Mouse (Mus musculus): ENCODE results near the gene Gatad2a. TPM values are rescaled to one million over a fixed set of nuclear protein-coding genes. Genes with fewer than 3 reads are reported as not detected.
"Not testable (repeated sequence)": the region's sequence is repeated elsewhere in the genome, so short reads cannot be mapped to it uniquely, and the experiment has no call there.

The Gatad2a gene
- total RNA-seq, 2 experiments from 2014 or later, result 25.7 to 30.2 TPM

DNA sequence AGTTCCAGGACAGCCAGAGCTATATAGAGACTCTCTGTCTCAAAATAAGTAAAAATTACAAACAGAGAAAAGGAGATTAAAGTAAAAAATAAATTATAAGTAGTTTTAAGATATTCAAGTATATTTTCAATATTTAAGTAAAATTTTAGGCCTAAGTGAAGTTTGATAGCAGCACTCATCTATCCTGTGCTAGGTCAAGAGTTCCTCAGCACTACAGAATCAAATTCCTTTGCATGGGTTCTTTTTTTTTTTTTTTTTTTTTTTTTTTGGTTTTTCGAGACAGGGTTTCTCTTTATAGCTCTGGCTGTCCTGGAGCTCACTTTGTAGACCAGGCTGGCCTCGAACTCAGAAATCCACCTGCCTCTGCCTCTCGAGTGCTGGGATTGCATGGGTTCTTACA, 53.7 kb downstream of the Gatad2a start:
- ATAC-seq (replicated peaks; ENCODE audit: low FRiP score, poor library complexity, severe bottlenecking), result not testable (repeated sequence)

DNA sequence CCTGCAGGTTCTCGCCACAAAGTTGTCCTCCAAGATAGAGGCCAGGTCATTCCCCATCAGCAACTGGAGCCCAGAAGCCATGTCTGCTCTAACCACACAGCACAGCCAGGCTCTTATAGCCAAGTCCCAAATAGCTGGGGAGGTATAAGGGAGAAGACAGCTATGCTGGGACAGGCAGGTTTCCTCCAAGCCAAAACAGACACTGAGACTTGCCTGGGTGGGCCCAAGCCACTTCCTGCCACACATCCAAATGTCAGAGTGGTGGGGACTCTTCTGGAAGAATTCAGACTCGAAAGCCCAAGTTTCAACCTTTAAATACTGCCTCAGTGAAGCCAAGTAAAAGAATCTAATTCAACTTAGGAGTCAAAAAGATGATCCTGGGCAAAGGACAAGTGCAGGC, 55.8 kb downstream of the Gatad2a start:
- no peak for ATAC-seq (replicated peaks; ENCODE audit: low FRiP score, poor library complexity, severe bottlenecking)

DNA sequence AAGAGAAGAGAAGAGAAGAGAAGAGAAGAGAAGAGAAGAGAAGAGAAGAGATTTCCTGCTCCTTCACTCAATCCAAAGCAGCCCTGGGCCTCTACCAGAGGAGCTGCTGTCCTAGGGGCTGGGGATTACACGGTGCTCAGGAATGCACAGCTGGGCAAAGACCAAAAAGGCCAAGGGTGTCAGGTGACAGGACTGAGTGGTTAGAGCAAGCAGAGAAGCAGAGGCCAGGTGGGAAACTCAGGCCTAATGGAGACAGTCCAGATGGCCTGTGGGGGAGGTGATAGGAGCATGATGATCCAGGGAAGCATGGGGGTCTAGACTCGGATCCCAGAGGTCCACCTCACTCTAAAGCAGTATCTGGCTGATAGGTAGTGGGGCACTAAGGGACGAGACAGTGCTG, 56.6 kb downstream of the Gatad2a start:
- no peak for ATAC-seq (replicated peaks; ENCODE audit: low FRiP score, poor library complexity, severe bottlenecking)

DNA sequence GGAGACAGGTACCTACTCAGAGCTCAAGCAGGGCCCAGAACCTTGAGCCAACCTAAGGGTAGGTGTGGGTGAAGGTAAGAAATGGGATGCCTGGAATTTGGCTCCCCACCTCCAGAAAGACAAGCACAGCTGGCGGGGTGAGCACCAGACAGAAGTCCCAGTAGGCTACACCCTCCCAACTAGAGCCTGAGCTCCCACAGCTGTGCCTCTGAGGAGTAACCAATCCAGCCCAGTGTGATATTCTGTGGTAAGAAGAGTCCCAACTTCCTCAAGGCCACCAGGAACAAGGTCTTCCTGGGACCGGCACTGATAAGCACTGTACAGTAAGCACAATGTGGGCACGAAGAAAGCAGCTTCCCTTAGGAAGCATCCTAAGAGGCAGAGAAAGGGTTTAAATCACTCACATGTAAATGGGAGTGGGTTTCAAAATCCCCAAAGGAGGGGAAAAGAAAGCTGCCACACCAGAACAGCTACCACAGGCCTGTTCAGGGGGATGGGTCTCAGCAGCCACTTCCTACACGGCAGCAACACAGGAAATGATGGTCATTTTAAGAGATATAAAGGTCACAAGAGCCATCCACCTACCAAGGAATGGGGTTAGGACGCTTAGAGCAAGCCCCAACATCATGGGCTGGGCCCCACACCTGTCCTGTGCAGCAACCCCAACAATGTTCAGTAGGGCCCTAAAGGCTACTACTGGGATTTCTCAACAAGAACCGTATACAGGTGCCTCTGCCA, 57.8 kb downstream of the Gatad2a start:
- ATAC-seq (replicated peaks; ENCODE audit: low FRiP score, poor library complexity, severe bottlenecking), result no peak

DNA sequence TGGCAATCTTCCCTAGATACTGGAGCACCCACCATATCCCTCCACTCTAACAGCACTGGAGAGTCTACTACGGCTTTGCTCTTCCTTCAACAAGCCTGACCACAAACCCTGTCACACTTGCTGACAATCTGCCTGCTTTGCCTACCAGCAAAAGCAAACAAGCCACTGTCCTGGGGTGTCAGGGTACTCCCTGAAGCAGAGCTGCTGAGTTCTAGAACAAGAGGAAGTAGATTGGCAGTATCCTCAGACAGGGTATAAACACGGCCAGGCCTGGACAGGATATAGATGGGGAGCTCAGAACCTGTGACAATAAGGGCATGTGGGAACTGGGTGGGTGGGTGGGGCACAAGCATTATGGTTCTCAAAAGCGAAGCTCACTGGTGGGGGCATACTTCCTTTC, 58.7 kb downstream of the Gatad2a start:
- no peak for ATAC-seq (replicated peaks; ENCODE audit: low FRiP score, poor library complexity, severe bottlenecking)

DNA sequence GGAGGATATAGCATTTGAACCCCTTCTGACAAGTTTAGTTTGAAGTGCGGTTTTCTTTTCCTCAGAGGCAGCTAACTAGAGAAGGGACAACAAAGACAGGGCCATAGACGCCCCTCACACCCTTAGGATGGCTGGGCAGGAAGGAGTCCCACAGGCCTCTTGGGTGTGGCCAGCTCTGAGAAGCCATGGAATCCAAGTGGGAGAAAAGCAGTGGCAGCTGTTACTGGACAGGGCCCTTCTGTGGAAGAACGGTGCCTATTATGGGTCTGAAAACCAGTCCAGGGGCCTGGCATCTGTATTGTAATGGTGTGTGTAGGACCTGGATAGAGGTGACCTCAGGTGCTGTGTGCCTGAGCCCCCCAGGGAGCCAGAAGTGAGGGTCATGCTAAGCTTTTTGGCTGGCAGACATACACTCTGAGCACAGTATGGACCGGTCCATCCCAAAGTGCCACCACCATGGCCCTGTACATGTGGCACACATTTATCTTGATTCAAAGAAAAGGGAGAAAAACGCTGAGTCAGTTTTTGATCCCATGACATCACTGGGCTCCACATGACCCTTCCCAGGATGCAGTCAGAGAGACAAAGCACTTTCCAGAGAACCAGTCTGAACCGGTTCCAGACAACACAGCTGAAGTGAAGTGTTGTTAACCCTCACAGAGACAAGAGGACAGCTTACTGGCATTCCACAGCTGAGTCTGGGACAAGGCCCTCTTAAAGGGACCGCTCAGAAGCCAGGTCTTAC, 60.0 kb downstream of the Gatad2a start:
- ATAC-seq (replicated peaks; ENCODE audit: low FRiP score, poor library complexity, severe bottlenecking), result no peak

DNA sequence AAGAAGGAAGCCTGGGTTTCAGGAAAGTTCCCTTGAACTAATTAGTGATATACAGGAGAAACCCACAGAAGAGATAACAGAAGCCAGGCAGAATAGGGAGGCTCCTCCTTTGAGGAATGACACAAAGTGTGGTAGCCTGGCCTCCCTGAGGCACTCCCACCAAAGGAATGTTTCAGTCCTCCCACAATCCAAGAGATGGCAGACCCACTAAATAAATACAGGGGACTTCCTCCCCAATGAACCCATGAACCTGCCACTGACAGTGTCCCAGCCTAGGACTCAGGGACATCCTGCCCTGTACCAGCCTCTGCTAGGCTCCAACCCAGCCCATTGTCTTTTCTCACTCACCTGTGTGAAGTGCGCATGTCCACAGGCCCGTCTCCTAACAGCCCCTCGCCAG, 60.8 kb downstream of the Gatad2a start:
- ATAC-seq (replicated peaks; ENCODE audit: low FRiP score, poor library complexity, severe bottlenecking), result no peak

DNA sequence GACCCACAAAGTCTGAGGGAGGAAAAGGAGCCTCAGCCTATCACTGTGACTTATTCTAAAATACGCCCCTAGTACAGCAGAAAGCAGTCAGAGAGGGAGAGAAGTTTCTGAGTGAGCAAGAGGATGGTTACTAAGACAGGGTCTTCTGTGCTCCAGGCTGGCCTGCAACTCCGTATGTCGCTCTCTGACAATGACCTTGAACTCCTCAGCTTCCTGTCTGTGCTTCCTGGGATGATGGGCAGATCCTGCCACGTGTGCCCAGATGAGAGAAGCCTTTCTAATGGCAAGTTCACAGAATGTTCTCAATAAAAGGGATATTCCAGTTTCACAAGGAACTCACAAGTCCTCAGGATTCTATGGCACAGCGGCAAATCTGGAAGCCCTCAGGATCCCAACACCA, 61.6 kb downstream of the Gatad2a start:
- ATAC-seq (replicated peaks; ENCODE audit: low FRiP score, poor library complexity, severe bottlenecking), result no peak

DNA sequence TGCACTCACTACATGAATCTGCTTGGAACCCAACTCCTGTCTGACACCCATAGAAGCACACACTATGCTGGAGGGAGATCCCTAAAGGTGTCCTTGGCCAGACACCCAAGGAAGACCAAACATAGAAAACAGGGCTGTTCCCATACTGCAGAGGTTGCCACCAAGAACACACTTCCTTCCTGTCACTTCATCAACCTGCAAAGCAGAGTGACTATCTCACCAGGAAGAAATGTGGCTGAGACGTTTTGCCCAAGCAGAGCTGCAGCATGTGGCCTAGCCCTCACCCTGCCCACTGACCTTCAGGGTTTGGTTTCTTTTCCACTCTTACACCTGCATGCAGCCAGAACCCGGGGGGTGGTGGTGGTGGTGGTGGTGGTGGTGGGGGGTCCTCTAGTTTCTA, 62.4 kb downstream of the Gatad2a start:
- no peak for ATAC-seq (replicated peaks; ENCODE audit: low FRiP score, poor library complexity, severe bottlenecking)

DNA sequence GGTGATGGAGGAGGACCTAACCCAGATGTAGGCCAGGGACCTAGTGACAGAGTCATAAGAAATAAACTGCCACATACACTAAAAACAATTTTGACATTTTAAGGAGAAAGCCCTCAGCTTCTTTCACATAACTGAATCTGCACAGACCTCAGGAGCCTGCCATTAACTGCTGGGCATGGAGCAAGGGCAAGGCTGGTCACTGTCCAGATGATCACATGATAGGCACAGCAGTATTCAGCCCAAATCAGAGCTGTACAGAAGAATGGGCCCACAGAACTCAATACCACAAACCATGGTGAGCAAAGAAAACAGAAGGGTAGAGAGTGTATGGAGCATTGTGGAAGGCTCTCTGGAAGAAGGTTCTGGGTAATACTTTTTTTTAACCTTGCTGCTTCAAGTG, 69.3 kb downstream of the Gatad2a start:
- ATAC-seq (replicated peaks; ENCODE audit: low FRiP score, poor library complexity, severe bottlenecking), result no peak

DNA sequence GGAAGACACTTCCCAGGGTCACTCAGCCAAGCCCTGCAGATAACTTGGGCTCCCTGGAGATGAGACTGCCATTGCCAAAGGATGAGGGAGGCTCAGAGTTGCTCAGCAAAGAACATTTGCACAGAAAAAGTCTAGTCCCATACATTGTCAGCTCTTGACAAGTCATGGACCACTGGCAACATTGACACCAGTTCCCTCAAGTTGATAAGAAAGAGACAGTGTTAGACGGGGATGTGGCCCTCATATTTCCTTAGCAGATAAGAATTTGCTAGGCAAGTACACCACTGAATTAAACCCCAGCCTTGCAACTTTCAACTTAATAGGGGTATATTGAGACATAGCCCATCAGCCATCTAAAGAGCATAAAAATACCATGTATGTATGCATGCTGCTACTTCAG, 72.2 kb downstream of the Gatad2a start:
- ATAC-seq (replicated peaks; ENCODE audit: low FRiP score, poor library complexity, severe bottlenecking), result no peak

DNA sequence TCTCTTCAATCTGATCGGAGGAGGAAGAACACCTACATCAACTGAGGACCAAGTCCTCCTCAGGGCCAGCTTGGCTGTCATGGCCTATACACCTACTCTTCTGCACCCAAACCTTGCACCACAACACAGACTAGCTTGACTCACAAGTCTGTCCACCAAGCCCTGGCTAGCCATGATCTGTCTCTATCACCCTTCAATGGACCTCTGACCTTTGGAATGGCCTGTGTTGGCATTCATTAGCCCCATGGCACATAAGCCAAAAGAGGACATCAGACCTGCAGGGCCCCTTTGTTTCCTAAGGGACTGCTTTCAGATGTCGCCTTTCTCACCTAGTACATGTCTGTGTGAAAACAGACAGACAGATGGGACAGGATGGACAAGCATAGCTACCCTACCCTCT, 75.0 kb downstream of the Gatad2a start:
- no peak for ATAC-seq (replicated peaks; ENCODE audit: low FRiP score, poor library complexity, severe bottlenecking)

DNA sequence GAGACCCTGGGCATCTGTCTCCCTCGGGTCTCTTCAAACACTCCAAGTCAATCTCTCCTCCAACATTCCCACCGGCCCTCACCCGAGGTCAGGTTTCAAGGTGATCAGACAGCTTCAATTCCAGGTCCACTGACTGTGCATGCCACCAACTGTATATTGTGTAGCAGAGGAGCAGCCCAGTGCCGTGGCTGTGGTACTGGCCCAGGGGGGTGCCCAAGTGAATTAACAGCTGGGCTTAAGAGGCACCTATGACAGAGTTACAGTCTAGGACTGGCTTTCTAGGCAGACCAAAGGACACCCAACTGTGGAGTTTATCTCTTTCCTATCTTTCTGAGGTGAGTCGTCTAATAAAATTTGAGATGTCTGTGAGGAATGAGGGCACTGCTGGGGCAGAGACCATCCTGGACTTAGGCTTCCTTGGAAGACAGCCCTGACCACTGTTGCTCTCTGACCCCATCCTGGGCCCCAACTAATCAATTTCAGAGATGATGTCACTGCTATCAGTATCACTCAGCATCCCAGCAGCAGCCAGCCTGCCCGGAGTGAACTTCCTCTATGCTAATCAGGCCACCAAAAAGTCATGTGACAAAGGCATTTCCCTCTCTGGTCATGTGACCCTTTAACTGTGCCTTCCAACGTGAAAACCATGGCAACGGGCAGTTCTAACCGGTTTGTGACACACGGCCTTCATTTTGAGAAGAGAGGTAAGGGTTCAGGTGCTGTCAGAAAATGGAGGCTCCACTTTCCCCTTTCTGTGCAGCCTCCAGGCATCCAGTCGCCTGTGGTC, 76.1 kb downstream of the Gatad2a start:
- ATAC-seq (replicated peaks; ENCODE audit: low FRiP score, poor library complexity, severe bottlenecking), result peak; percentile 61

DNA sequence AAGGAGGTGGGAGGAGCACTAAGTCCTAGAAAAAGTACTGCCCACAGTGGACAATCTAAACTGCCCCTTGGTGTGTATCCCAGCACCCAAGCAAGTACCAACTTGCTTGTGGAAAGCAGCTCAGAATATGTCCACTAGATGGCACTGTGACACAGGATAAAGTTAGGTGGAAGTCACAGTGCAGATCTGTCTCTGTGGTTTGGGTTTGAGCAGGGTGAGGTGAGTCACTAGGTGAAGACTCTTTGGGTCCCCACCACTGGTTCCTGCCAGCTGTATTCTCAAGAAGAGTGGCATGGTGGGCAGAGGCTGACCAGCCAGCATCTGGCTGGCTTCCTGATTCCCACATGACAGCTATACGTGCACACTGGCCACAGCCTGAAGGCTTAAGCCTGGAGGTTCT, 77.2 kb downstream of the Gatad2a start:
- peak; percentile 68 for ATAC-seq (replicated peaks; ENCODE audit: low FRiP score, poor library complexity, severe bottlenecking)

DNA sequence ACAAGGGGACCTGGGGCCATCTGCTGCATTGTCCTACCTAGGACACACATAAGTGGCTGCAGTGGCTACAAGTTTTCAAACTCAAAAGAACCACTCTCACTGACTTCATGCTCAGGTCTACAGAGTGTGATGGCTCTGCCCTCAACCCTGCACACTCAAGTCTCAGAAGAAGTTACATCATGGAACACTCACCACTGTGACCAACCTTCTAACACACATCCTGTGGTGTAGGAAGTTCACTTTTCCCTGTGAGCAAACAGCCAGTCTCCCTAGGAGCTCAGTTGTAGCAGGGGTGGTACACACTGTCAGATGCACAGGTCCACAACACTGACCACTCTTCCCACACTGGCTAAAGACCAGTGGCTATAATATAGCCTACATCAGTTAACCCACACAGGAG, 77.7 kb downstream of the Gatad2a start:
- no peak for ATAC-seq (replicated peaks; ENCODE audit: low FRiP score, poor library complexity, severe bottlenecking)

DNA sequence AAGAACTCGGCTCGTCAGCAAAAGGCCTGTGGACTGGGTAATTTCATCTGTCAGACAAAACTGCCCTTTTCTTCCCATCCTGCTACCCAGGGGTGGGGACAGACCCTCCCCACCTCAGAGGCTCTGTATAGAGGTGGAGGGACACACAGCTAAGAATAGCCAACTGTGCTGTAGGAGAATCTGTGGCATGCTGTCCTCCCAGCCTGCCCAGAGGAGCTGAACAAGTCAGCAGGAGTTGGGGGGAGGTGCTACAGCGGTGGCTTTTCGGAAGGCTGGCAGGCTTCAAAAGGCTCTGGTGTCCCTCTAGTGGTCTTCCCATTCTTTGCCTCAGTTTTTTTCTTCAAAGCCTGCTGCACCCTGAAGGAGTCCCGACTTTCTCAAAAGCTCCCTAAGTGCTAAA, 80.4 kb downstream of the Gatad2a start:
- ATAC-seq (replicated peaks; ENCODE audit: low FRiP score, poor library complexity, severe bottlenecking), result no peak

DNA sequence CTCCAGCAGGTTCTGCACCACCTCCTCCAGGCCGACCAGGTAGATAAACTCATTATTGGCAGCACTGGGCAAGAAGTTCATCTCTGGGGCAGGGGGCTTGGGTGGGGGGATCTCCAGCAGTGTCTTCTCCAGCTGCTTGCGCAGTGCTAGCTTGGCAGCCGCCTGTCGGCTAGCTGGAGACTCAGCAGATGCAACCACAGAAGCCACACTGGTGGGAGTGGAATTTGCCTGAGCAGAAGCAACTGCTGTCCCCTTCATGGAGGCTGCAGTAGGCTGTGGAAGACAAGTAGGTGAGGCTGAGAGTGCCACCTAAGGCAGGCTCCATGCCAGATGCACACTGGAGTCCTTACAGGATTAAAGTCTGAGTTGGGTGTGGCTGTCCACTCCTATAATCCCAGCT, 81.7 kb downstream of the Gatad2a start:
- ATAC-seq (replicated peaks; ENCODE audit: low FRiP score, poor library complexity, severe bottlenecking), result no peak

DNA sequence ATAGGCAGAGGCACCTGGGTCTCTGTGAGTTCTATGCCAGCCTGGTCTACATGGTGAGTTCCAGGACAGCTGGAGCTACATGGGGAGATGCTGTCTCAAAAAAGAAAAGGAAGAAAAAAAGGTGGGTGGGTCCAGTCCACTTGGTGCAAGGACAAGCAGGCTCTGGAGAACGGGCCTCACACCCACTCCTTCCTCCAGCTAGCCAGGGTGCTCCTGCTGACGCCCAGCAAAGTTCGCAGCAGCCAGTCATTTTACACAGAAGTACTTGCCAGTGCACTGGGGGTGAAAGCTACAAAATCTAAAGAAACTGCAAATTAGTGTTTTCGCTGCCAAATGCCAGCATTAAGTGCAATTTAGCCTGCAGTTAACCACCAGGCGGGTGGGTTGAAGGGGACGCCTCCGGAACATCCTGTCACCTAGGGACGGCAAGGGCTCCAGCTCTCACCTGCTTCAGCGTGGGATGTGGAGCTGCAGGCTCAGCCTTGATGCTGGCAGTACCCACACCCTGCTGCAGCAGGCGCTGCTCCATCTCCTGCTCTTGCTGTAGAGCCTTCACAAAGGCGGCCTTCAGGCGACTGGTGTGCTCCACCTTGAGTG, 83.6 kb downstream of the Gatad2a start:
- ATAC-seq (replicated peaks; ENCODE audit: low FRiP score, poor library complexity, severe bottlenecking), result no peak

DNA sequence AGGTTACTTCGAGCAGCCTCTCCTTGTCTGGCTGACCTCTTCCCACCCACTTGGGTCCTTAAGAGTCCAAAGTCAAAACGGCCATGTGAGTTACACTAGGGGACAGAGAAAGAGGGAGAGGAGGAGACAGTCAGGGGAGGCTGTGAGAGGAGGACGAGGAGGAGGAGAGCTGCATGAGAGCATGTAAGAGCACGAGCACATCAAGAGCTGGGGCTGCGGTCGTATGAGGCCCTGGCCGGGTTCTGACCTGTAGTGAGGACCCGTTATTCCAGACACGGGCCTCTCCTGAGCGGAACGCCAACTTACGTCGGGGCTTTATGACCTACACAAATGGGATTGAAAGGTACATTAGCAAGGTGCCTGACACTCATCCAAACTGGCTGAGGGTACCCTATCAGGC, 84.3 kb downstream of the Gatad2a start:
- no peak for ATAC-seq (replicated peaks; ENCODE audit: low FRiP score, poor library complexity, severe bottlenecking)

DNA sequence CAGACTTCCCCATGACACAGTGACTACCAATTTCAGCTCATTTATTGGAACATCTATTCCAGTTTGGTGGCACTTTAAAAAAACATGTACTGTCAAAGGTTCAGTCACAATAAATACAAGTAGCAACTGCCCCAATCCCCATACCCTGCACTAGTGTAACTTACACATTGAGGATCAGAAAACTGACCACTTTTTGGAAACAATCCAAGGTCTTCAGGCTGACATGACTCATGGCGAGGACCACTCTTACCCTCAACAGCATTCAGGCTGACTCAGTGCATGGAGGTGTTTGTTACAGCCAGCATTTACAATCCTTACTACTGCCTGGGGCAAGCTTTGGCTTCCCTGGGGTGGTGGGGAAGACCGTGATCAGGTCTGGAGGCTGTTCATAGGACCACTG, 89.1 kb downstream of the Gatad2a start:
- no peak for ATAC-seq (replicated peaks; ENCODE audit: low FRiP score, poor library complexity, severe bottlenecking)

All from erythroblast, adult 5-6 weeks (primary cell).